Mouse (Mus musculus): Measurements from ENCODE around the gene Tmem254c. TPM values are rescaled to one million over a fixed set of nuclear protein-coding genes. Genes with fewer than 3 reads are reported as not detected.
"Not testable (repeated sequence)": the region's sequence is repeated elsewhere in the genome, so short reads cannot be mapped to it uniquely, and the experiment has no call there.

Gene Tmem254c
- polyA plus RNA-seq, 1 experiment from 2014 or later: 25.6 TPM

GRCm38 (mm10) chr14:26034364-26034763, 32.8 kb downstream of the Tmem254c start:
- not testable (repeated sequence) for H3K36me3 ChIP-seq (replicated peaks); H3K27me3 ChIP-seq (replicated peaks; ENCODE audit: low read depth, poor library complexity, severe bottlenecking); H3K4me3 ChIP-seq; H3K9me3 ChIP-seq; DNase-seq (ENCODE audit: low spot score); H3K4me1 ChIP-seq; H3K27ac ChIP-seq (replicated peaks)
- WGBS: no CpG with 5 or more reads among the region's 3 CpGs

- H3K4me1 ChIP-seq; H3K27ac ChIP-seq (replicated peaks); H3K27me3 ChIP-seq (replicated peaks; ENCODE audit: low read depth, poor library complexity, severe bottlenecking); H3K4me3 ChIP-seq; H3K36me3 ChIP-seq (replicated peaks); DNase-seq (ENCODE audit: low spot score); H3K9me3 ChIP-seq: not testable (repeated sequence)
- no CpG with 5 or more reads among the region's 12 CpGs for WGBS
Measured at GRCm38 (mm10) chr14:26025653-26026052, 41.5 kb downstream of the Tmem254c start.

GRCm38 (mm10) chr14:26022831-26023230, 44.3 kb downstream of the Tmem254c start:
- not testable (repeated sequence) for H3K36me3 ChIP-seq (replicated peaks); H3K4me3 ChIP-seq; H3K9me3 ChIP-seq; H3K4me1 ChIP-seq; H3K27me3 ChIP-seq (replicated peaks; ENCODE audit: low read depth, poor library complexity, severe bottlenecking); H3K27ac ChIP-seq (replicated peaks); DNase-seq (ENCODE audit: low spot score)
- no CpG with 5 or more reads among the region's 6 CpGs for WGBS

- not testable (repeated sequence) for H3K27ac ChIP-seq (replicated peaks); H3K36me3 ChIP-seq (replicated peaks); H3K4me1 ChIP-seq; DNase-seq (ENCODE audit: low spot score); H3K27me3 ChIP-seq (replicated peaks; ENCODE audit: low read depth, poor library complexity, severe bottlenecking); H3K9me3 ChIP-seq; H3K4me3 ChIP-seq
- WGBS: no CpG with 5 or more reads among the region's 9 CpGs
Measured at GRCm38 (mm10) chr14:26021555-26021954, 45.6 kb downstream of the Tmem254c start.

- not testable (repeated sequence) for H3K4me3 ChIP-seq; DNase-seq (ENCODE audit: low spot score); H3K36me3 ChIP-seq (replicated peaks); H3K27ac ChIP-seq (replicated peaks); H3K9me3 ChIP-seq; H3K27me3 ChIP-seq (replicated peaks; ENCODE audit: low read depth, poor library complexity, severe bottlenecking); H3K4me1 ChIP-seq
- no CpG with 5 or more reads among the region's 7 CpGs for WGBS
Measured at GRCm38 (mm10) chr14:26016414-26016813, 50.7 kb downstream of the Tmem254c start.

Other genes starting within 250 kb of the Tmem254c start
- gene Anxa11, start 225.2 kb downstream of the Tmem254c start, polyA plus RNA-seq (2016; fragmentation: Nextera tagmentation; extraction: Ambion mirVana): 5.3 and 6.1 TPM in 2 replicates
- gene Plac9a, start 164.3 kb downstream of the Tmem254c start, polyA plus RNA-seq (2016; fragmentation: Nextera tagmentation; extraction: Ambion mirVana): not detected in 2 replicates
- gene Tmem254a, start 139.7 kb downstream of the Tmem254c start, polyA plus RNA-seq (2016; fragmentation: Nextera tagmentation; extraction: Ambion mirVana): 2.2 and 2.4 TPM in 2 replicates
- gene Cphx1, start 129.1 kb downstream of the Tmem254c start, polyA plus RNA-seq (2016; fragmentation: Nextera tagmentation; extraction: Ambion mirVana): 0.09 TPM in 1 of 2 replicates, not detected in the other
- gene Duxbl1, start 88.8 kb downstream of the Tmem254c start, polyA plus RNA-seq (2016; fragmentation: Nextera tagmentation; extraction: Ambion mirVana): 1.9 and 3.3 TPM in 2 replicates
- gene Gm9780, start 24.6 kb downstream of the Tmem254c start, polyA plus RNA-seq (2016; fragmentation: Nextera tagmentation; extraction: Ambion mirVana): not detected in 2 replicates
- gene Cphx2, start 14.2 kb upstream of the Tmem254c start, polyA plus RNA-seq (2016; fragmentation: Nextera tagmentation; extraction: Ambion mirVana): not detected in 2 replicates
- not detected in 2 replicates for gene Cphx3, start 14.9 kb upstream of the Tmem254c start, polyA plus RNA-seq (2016; fragmentation: Nextera tagmentation; extraction: Ambion mirVana)
- gene Duxbl2, start 51.0 kb upstream of the Tmem254c start, polyA plus RNA-seq (2016; fragmentation: Nextera tagmentation; extraction: Ambion mirVana): 1.4 TPM in 1 of 2 replicates, not detected in the other
- not detected in 2 replicates for gene Plac9b, start 115.1 kb upstream of the Tmem254c start, polyA plus RNA-seq (2016; fragmentation: Nextera tagmentation; extraction: Ambion mirVana)
- gene Tmem254b, start 139.7 kb upstream of the Tmem254c start, polyA plus RNA-seq (2016; fragmentation: Nextera tagmentation; extraction: Ambion mirVana): 18.3 and 18.5 TPM in 2 replicates
- 4.5 and 4.7 TPM in 2 replicates for gene Duxbl3, start 190.6 kb upstream of the Tmem254c start, polyA plus RNA-seq (2016; fragmentation: Nextera tagmentation; extraction: Ambion mirVana)